Mouse (Mus musculus) MEL (cell line): ENCODE results near the gene Lad1. TPM values are rescaled to one million over a fixed set of nuclear protein-coding genes. Genes with fewer than 3 reads are reported as not detected.

Experiments
- DNase-seq: peaks from one replicate; pipeline ENCODE4 v3.0.0; 2011; ENCODE audit warnings: low read depth, low spot score
- H3K27ac ChIP-seq: 2 replicates; pipeline ENCODE4 v1.5.1; 2012; ENCODE audit warnings: low read depth, mild to moderate bottlenecking, control low read depth, low read length, moderate library complexity; ENCODE audit not compliant: control insufficient read depth
- H3K27me3 ChIP-seq, 2 experiments: fragments of 150-350 bp in 1 of 2; sonication (generic) in 1 of 2; 2 replicates each; pipeline ENCODE4 v1.6.1; 2012; ENCODE audit warnings: low read length in 2 of 2, mild to moderate bottlenecking in 2 of 2, improper control_type of control experiment in 1 of 2, moderate library complexity in 1 of 2; ENCODE audit not compliant: insufficient read depth in 2 of 2, control insufficient read depth in 1 of 2
- H3K36me3 ChIP-seq, 2 experiments: 2 replicates each; pipeline ENCODE4 v1.6.1; 2012 to 2014; ENCODE audit warnings: low read length in 2 of 2, improper control_type of control experiment in 1 of 2, inconsistent platforms in 1 of 2, mild to moderate bottlenecking in 1 of 2; ENCODE audit not compliant: insufficient read depth in 2 of 2, control insufficient read depth in 1 of 2
- H3K4me1 ChIP-seq, 2 experiments: fragments of 150-350 bp in 1 of 2; sonication (generic) in 1 of 2; 2 replicates each; pipeline ENCODE4 v1.6.1; 2012; ENCODE audit warnings: low read length in 2 of 2, improper control_type of control experiment in 1 of 2, mild to moderate bottlenecking in 1 of 2; ENCODE audit not compliant: insufficient read depth in 2 of 2, control insufficient read depth in 1 of 2
- H3K4me3 ChIP-seq, 2 experiments: fragments of 150-350 bp in 1 of 2; sonication (generic) in 1 of 2; 2 replicates each; pipeline ENCODE4 v1.5.1; 2012; ENCODE audit warnings: low read depth in 2 of 2, low read length in 2 of 2, mild to moderate bottlenecking in 2 of 2, moderate library complexity in 2 of 2, control low read depth in 1 of 2, improper control_type of control experiment in 1 of 2; ENCODE audit not compliant: control insufficient read depth in 1 of 2, insufficient read depth in 1 of 2
- H3K79me2 ChIP-seq: 2 replicates; pipeline ENCODE4 v1.6.1; 2012; ENCODE audit warnings: mild to moderate bottlenecking, low read length, moderate library complexity; ENCODE audit not compliant: control insufficient read depth, poor library complexity, insufficient read depth
- H3K9ac ChIP-seq: 2 replicates; pipeline ENCODE4 v1.6.1; 2012; ENCODE audit warnings: low read depth, mild to moderate bottlenecking, control low read depth, low read length, moderate library complexity; ENCODE audit not compliant: control insufficient read depth, poor library complexity, severe bottlenecking
- H3K9me3 ChIP-seq: fragments of 150-350 bp; sonication (generic); replicated peaks from 2 replicates; pipeline ENCODE4 v1.6.1; 2012; ENCODE audit warnings: mild to moderate bottlenecking, low read length, improper control_type of control experiment, moderate library complexity; ENCODE audit not compliant: insufficient read depth
- CTCF ChIP-seq, 3 experiments: IDR thresholded peaks in 2 of 3; conservative IDR thresholded peaks in 1 of 3; 2 replicates each; pipeline ENCODE4 v1.5.1; 2011 to 2012; ENCODE audit warnings: low read length in 3 of 3, low read depth in 2 of 3, mild to moderate bottlenecking in 2 of 3, improper control_type of control experiment in 1 of 3, inconsistent platforms in 1 of 3, mixed read lengths in 1 of 3, moderate library complexity in 1 of 3; ENCODE audit not compliant: control insufficient read depth in 1 of 3, insufficient read depth in 1 of 3, poor library complexity in 1 of 3, severe bottlenecking in 1 of 3
- E2F4 ChIP-seq: IDR thresholded peaks from 2 replicates; pipeline ENCODE4 v1.6.1; 2011; ENCODE audit warnings: low read depth, low read length, improper control_type of control experiment, borderline replicate concordance
- ELF1 ChIP-seq: IDR thresholded peaks from 2 replicates; pipeline ENCODE4 v1.6.1; 2014; ENCODE audit warnings: low read depth, mild to moderate bottlenecking, inconsistent platforms, low read length, improper control_type of control experiment, moderate library complexity
- EP300 ChIP-seq, 2 experiments: IDR thresholded peaks; 2 replicates each; pipeline ENCODE4 v1.6.1; 2011; ENCODE audit warnings: improper control_type of control experiment in 2 of 2, low read length in 2 of 2, low read depth in 1 of 2, mild to moderate bottlenecking in 1 of 2
- GABPA ChIP-seq: IDR thresholded peaks from 2 replicates; pipeline ENCODE4 v1.6.1; 2012; ENCODE audit warnings: low read depth, mild to moderate bottlenecking, inconsistent platforms, low read length, improper control_type of control experiment, moderate library complexity
- HCFC1 ChIP-seq: IDR thresholded peaks from 2 replicates; pipeline ENCODE4 v1.6.1; 2012; ENCODE audit warnings: low read depth, mild to moderate bottlenecking, inconsistent platforms, low read length, improper control_type of control experiment, moderate library complexity
- JUND ChIP-seq: IDR thresholded peaks from 2 replicates; pipeline ENCODE4 v1.6.1; 2011; ENCODE audit warnings: low read depth, mild to moderate bottlenecking, improper control_type of control experiment, low read length
- KAT2A ChIP-seq: conservative IDR thresholded peaks from 2 replicates; pipeline ENCODE4 v1.6.1; 2012; ENCODE audit warnings: low read depth, low read length, improper control_type of control experiment, inconsistent platforms
- MAFK ChIP-seq: IDR thresholded peaks from 2 replicates; pipeline ENCODE4 v1.6.1; 2011; ENCODE audit warnings: low read depth, mild to moderate bottlenecking, low read length, improper control_type of control experiment, borderline replicate concordance
- MAX ChIP-seq: IDR thresholded peaks from 2 replicates; pipeline ENCODE4 v1.6.1; 2011; ENCODE audit warnings: low read length, improper control_type of control experiment
- MAZ ChIP-seq: IDR thresholded peaks from 2 replicates; pipeline ENCODE4 v1.6.1; 2012; ENCODE audit warnings: low read depth, mild to moderate bottlenecking, inconsistent platforms, low read length, improper control_type of control experiment
- MEF2A ChIP-seq: IDR thresholded peaks from 2 replicates; pipeline ENCODE4 v1.6.1; 2014; ENCODE audit warnings: low read depth, mild to moderate bottlenecking, inconsistent platforms, low read length, improper control_type of control experiment; ENCODE audit not compliant: poor library complexity, insufficient replicate concordance, severe bottlenecking; ENCODE audit errors: extremely low read depth
- MYB ChIP-seq: IDR thresholded peaks from 2 replicates; pipeline ENCODE4 v1.6.1; 2011; ENCODE audit warnings: mild to moderate bottlenecking, low read depth, low read length, improper control_type of control experiment
- MYC ChIP-seq: IDR thresholded peaks from 2 replicates; pipeline ENCODE4 v1.6.1; 2011; ENCODE audit warnings: low read depth, mild to moderate bottlenecking, low read length, improper control_type of control experiment, moderate library complexity
- NRF1 ChIP-seq: IDR thresholded peaks from 2 replicates; pipeline ENCODE4 v1.6.1; 2014; ENCODE audit warnings: low read depth, mild to moderate bottlenecking, inconsistent platforms, low read length, improper control_type of control experiment, moderate library complexity; ENCODE audit not compliant: poor library complexity, insufficient read depth, severe bottlenecking
- POLR2AphosphoS5 ChIP-seq: IDR thresholded peaks from 2 replicates; pipeline ENCODE4 v1.6.1; 2012; ENCODE audit warnings: low read depth, borderline replicate concordance, mild to moderate bottlenecking, inconsistent platforms, low read length, moderate library complexity, mixed read lengths
- RAD21 ChIP-seq: IDR thresholded peaks from 2 replicates; pipeline ENCODE4 v1.6.1; 2011; ENCODE audit warnings: mild to moderate bottlenecking, low read depth, low read length, improper control_type of control experiment
- RCOR1 ChIP-seq: IDR thresholded peaks from 2 replicates; pipeline ENCODE4 v1.6.1; 2012; ENCODE audit warnings: low read depth, mild to moderate bottlenecking, inconsistent platforms, low read length, improper control_type of control experiment
- SIN3A ChIP-seq: IDR thresholded peaks from 2 replicates; pipeline ENCODE4 v1.6.1; 2012; ENCODE audit warnings: low read length, improper control_type of control experiment, inconsistent platforms
- SMC3 ChIP-seq: IDR thresholded peaks from 2 replicates; pipeline ENCODE4 v1.6.1; 2011; ENCODE audit warnings: low read depth, low read length, improper control_type of control experiment
- TAL1 ChIP-seq: IDR thresholded peaks from 2 replicates; pipeline ENCODE4 v1.6.1; 2012; ENCODE audit warnings: mild to moderate bottlenecking, inconsistent platforms, low read length, moderate library complexity, mixed read lengths
- TBP ChIP-seq: IDR thresholded peaks from 2 replicates; pipeline ENCODE4 v1.8.0; 2011; ENCODE audit warnings: low read depth, low read length, improper control_type of control experiment
- TCF12 ChIP-seq: IDR thresholded peaks from 2 replicates; pipeline ENCODE4 v1.6.1; 2014; ENCODE audit warnings: low read depth, mild to moderate bottlenecking, inconsistent platforms, low read length, improper control_type of control experiment, moderate library complexity
- USF2 ChIP-seq, 2 experiments: IDR thresholded peaks; 2 replicates each; pipeline ENCODE4 v1.6.1; 2011 to 2012; ENCODE audit warnings: improper control_type of control experiment in 2 of 2, low read length in 2 of 2, borderline replicate concordance in 1 of 2, inconsistent platforms in 1 of 2, low read depth in 1 of 2, mild to moderate bottlenecking in 1 of 2; ENCODE audit not compliant: insufficient read depth in 1 of 2
- ZC3H11A ChIP-seq: IDR thresholded peaks from 2 replicates; pipeline ENCODE4 v1.6.1; 2012; ENCODE audit warnings: low read depth, mild to moderate bottlenecking, inconsistent platforms, low read length, improper control_type of control experiment
- ZKSCAN1 ChIP-seq: IDR thresholded peaks from 2 replicates; pipeline ENCODE4 v1.6.1; 2012; ENCODE audit warnings: low read depth, mild to moderate bottlenecking, inconsistent platforms, low read length, improper control_type of control experiment, moderate library complexity
- ZNF384 ChIP-seq: IDR thresholded peaks from 2 replicates; pipeline ENCODE4 v1.6.1; 2012; ENCODE audit warnings: low read depth, mild to moderate bottlenecking, inconsistent platforms, low read length, improper control_type of control experiment
- polyA plus RNA-seq, 2 experiments: library from polyadenylated mRNA; stranded (reverse) in 1 of 2; unstranded in 1 of 2; fragments of >175 nt in 1 of 2; fragments of >200 nt in 1 of 2; gene quantifications; 2 replicates each; pipeline versions ENCODE4 v1.2.1 to v1.2.4; 2012; ENCODE audit warnings: low replicate concordance in 2 of 2, low read depth in 1 of 2; ENCODE audit not compliant: insufficient read length in 2 of 2, insufficient read depth in 1 of 2, missing spikeins in 1 of 2
- total RNA-seq: library from RNA; depleted of rRNA; stranded (reverse); fragments of 300-350 nt; gene quantifications from 2 replicates; pipeline ENCODE4 v1.2.3, GENCODE M21; 2012

Gene Lad1
- total and polyA plus RNA-seq, 3 experiments, result not detected

DNA sequence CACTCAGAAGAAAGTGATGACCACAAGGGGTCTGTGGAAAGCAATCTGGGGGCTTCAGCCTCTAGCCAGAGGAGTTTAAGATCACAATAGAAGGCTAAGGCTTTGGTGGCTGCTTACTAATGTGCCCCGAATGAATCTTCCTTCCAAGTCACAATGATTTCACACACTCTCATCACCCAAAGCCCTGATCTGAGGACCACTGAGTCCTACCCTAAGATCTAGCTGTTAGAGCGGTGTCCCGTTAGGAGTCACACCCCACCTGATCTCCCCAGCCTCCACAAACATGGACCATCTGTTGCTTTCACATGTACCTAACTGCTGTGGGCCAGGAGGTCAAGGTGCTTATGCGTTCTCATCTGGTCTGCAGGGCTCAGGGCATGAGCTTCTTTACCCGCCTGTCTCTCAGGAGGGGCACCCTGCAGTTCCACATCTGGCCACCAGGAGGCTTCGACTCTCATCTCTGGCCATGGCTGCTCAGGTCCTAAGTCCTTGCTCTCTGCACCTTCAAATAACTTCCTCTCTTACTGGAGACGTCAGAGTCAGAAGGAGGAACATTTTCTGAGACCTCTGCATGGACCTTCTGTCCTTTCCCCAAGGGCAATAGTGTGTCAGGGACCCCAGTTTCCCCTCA, 7.3 kb upstream of the Lad1 start:
- peak; percentile 84 for DNase-seq
- peaks cover 5 to 15% of the 10 kb centered on the region in 2 experiments for H3K27me3 ChIP-seq
- peak; percentile 41 for TF ChIP-seq RAD21
- TF ChIP-seq ZNF384, result no peak
- no peak for TF ChIP-seq POLR2AphosphoS5
- TF ChIP-seq MYB, result no peak
- TF ChIP-seq USF2 (IDR thresholded peaks at IDR 0.05; ENCODE audit: borderline replicate concordance in 1 of 2, insufficient read depth in 1 of 2, low read depth in 1 of 2, low read length in 2 of 2), result no peak
- no peak for TF ChIP-seq ELF1
- 0 out of 2 replicates have a peak, but pooled peaks have one; percentile 12 for TF ChIP-seq ZC3H11A
- TF ChIP-seq MAZ, result no peak
- TF ChIP-seq MAX, result no peak
- TF ChIP-seq TAL1, result no peak
- TF ChIP-seq KAT2A, result no peak
- TF ChIP-seq E2F4, result no peak
- TF ChIP-seq MEF2A, result no peak
- peak; percentile 89 to 100 (median 91) for TF ChIP-seq CTCF (IDR thresholded peaks at IDR 0.05 in 2 of 3, conservative IDR thresholded peaks at IDR 0.05 in 1 of 3; ENCODE audit: control insufficient read depth in 1 of 3, insufficient read depth in 1 of 3, low read depth in 2 of 3, low read length in 3 of 3, poor library complexity in 1 of 3, severe bottlenecking in 1 of 3)
- no peak for TF ChIP-seq SIN3A
- no peak for TF ChIP-seq TBP
- TF ChIP-seq MAFK, result no peak
- no peak for TF ChIP-seq RCOR1
- no peak for TF ChIP-seq JUND
- TF ChIP-seq NRF1, result no peak
- peak; percentile 66 for TF ChIP-seq SMC3
- no peak for TF ChIP-seq GABPA
- no peak for TF ChIP-seq MYC
- TF ChIP-seq ZKSCAN1, result no peak
- no peak for TF ChIP-seq TCF12
- TF ChIP-seq HCFC1, result no peak
- TF ChIP-seq EP300 (IDR thresholded peaks at IDR 0.05; ENCODE audit: low read depth in 1 of 2, low read length in 2 of 2), result no peak

More for the DNA sequence above, 7.3 kb upstream of the Lad1 start:
- Histone ChIP-seq H3K4me1 (no peaks in the 10 kb centered on the region; a peak in 1 of 4 replicates), H3K9ac (no peak overlapping the region), H3K9me3 (no peaks in the 10 kb centered on the region), H3K27ac (no peak overlapping the region), H3K4me3 (no peak overlapping the region), H3K36me3 (no peaks in the 10 kb centered on the region), H3K79me2 (no peaks in the 10 kb centered on the region)
